Mouse (Mus musculus): ENCODE measurements at regions not wholly inside any gene's neighbourhood (a gene's known extent, or its start where the extent isn't known, plus 50 kb on each side); places are given as distances from the start of the nearest gene placed in this dataset.

DNA sequence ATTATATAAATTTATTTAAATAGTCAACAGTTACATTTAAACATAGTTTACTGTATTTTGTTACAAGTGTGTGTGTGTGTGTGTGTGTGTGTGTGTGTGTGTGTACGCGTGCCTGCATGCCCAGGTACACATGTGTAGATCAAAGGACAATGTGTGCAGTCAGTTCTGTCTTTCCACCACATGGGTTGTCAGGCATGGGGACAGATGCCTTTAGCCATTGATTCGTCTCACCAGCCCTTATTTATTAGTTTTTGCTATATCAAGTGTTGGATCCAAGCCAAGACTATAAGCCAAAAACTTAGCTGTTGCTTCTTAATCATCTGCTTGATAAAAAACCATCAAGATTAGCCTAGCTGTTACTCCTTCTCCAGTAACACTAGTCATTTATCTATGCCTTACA, 280.7 kb downstream of the Ets1 start:
- H3K4me2 ChIP-seq (ENCODE audit: insufficient read depth, low read depth, poor library complexity, severe bottlenecking) = no peak overlapping the region
- H3K27me3 ChIP-seq (replicated peaks) = no peaks in the 10 kb centered on the region
- H3K27ac ChIP-seq (ENCODE audit: insufficient read depth, low read depth) = no peak overlapping the region
- H3K9ac ChIP-seq (ENCODE audit: insufficient read depth, low read depth) = no peak overlapping the region
- no peak for DNase-seq (ENCODE audit: extremely low read depth)
- H3K36me3 ChIP-seq (replicated peaks in 1 of 2; ENCODE audit: control insufficient read depth in 1 of 2, insufficient read depth in 1 of 2, low read length in 1 of 2) = no peaks in the 10 kb centered on the region
- no peaks in the 10 kb centered on the region for H3K9me3 ChIP-seq (replicated peaks; ENCODE audit: low read length)
- dilution Hi-C loops (cut with MboI; ENCODE audit: extremely low pct_ligation_motif_present, extremely low pct_unique_long_range_greater_than_20kb, low sequenced_read_pairs) = no loop called here
- H3K4me3 ChIP-seq (replicated peaks in 1 of 3; ENCODE audit: low read depth in 2 of 3, low read length in 2 of 3, poor library complexity in 1 of 3) = no peak overlapping the region
- in situ Hi-C loops (cut with MboI; ENCODE audit: low pct_ligation_motif_present, low pct_unique_long_range_greater_than_20kb, low sequenced_read_pairs) = no loop called here
- TF ChIP-seq SMC3 (IDR thresholded peaks at IDR 0.05; ENCODE audit: low read depth, low read length) (no peak), MXI1 (IDR thresholded peaks at IDR 0.05; ENCODE audit: low read depth, low read length) (no peak), RAD21 (IDR thresholded peaks at IDR 0.05; ENCODE audit: low read depth, low read length) (no peak), ELF1 (IDR thresholded peaks at IDR 0.05; ENCODE audit: low read depth, low read length) (no peak), MAZ (IDR thresholded peaks at IDR 0.05; ENCODE audit: low read depth, low read length) (no peak), RCOR1 (conservative IDR thresholded peaks at IDR 0.05; ENCODE audit: low read depth, low read length) (no peak), MYC (IDR thresholded peaks at IDR 0.05; ENCODE audit: low read depth, low read length) (no peak), JUND (conservative IDR thresholded peaks at IDR 0.05; ENCODE audit: low read depth, low read length) (no peak), BHLHE40 (IDR thresholded peaks at IDR 0.05; ENCODE audit: low read depth, low read length) (no peak), ZKSCAN1 (IDR thresholded peaks at IDR 0.05; ENCODE audit: borderline replicate concordance, low read depth, low read length) (no peak), HCFC1 (IDR thresholded peaks at IDR 0.05; ENCODE audit: low read depth, low read length) (no peak), ZC3H11A (IDR thresholded peaks at IDR 0.05; ENCODE audit: low read depth, low read length) (no peak)
- H3K79me2 ChIP-seq (replicated peaks; ENCODE audit: control insufficient read depth, extremely low read depth, insufficient read depth, poor library complexity, severe bottlenecking) = no peaks in the 10 kb centered on the region
- H3K4me1 ChIP-seq (ENCODE audit: control insufficient read depth in 1 of 2, insufficient read depth in 2 of 2) = peaks cover 8 to 28% of the 10 kb centered on the region in 2 experiments

DNA sequence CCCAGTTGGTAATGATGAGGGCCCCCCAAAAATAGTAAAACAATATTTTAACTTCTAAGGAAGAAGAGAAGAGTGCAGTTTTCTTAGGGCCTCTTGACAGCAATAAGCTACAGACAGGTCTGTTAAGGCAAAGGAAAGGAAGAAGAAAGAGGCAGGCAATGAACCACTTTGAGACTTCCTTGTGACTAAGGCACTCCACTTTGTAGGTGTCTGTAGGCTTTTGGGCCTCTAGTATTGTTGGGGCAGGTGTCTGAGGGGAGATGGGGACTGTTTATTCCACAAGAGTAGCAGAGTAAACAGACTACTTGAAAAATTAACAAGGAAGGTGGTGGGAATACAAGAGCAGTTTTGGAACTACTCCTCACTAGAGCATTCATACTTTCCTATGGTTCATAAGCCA, 287.9 kb downstream of the Ets1 start:
- Histone ChIP-seq H3K79me2 (replicated peaks; ENCODE audit: control insufficient read depth, extremely low read depth, insufficient read depth, poor library complexity, severe bottlenecking) (no peaks in the 10 kb centered on the region), H3K27ac (ENCODE audit: insufficient read depth, low read depth) (no peak overlapping the region), H3K9ac (ENCODE audit: insufficient read depth, low read depth) (no peak overlapping the region), H3K9me3 (replicated peaks; ENCODE audit: low read length) (no peaks in the 10 kb centered on the region), H3K27me3 (replicated peaks) (no peaks in the 10 kb centered on the region), H3K36me3 (replicated peaks in 1 of 2; ENCODE audit: control insufficient read depth in 1 of 2, insufficient read depth in 1 of 2, low read length in 1 of 2) (no peaks in the 10 kb centered on the region), H3K4me1 (ENCODE audit: control insufficient read depth in 1 of 2, insufficient read depth in 2 of 2) (no peaks in the 10 kb centered on the region), H3K4me3 (replicated peaks in 1 of 3; ENCODE audit: low read depth in 2 of 3, low read length in 2 of 3, poor library complexity in 1 of 3) (no peak overlapping the region), H3K4me2 (ENCODE audit: insufficient read depth, low read depth, poor library complexity, severe bottlenecking) (no peak overlapping the region)
- dilution Hi-C loops (cut with MboI; ENCODE audit: extremely low pct_ligation_motif_present, extremely low pct_unique_long_range_greater_than_20kb, low sequenced_read_pairs) = no loop called here
- in situ Hi-C loops (cut with MboI; ENCODE audit: low pct_ligation_motif_present, low pct_unique_long_range_greater_than_20kb, low sequenced_read_pairs) = no loop called here
- TF ChIP-seq ETS1 (conservative IDR thresholded peaks at IDR 0.05; ENCODE audit: low read depth, low read length) (no peak), NRF1 (IDR thresholded peaks at IDR 0.05; ENCODE audit: low read depth, low read length) (no peak), JUN (IDR thresholded peaks at IDR 0.05; ENCODE audit: insufficient read depth, low read depth, low read length) (no peak), NELFE (IDR thresholded peaks at IDR 0.05; ENCODE audit: low read depth, low read length) (no peak), KAT2A (IDR thresholded peaks at IDR 0.05; ENCODE audit: insufficient replicate concordance, low read length) (no peak), BHLHE40 (IDR thresholded peaks at IDR 0.05; ENCODE audit: low read depth, low read length) (no peak), USF2 (conservative IDR thresholded peaks at IDR 0.05; ENCODE audit: low read depth, low read length) (no peak), ELF1 (IDR thresholded peaks at IDR 0.05; ENCODE audit: low read depth, low read length) (no peak), HCFC1 (IDR thresholded peaks at IDR 0.05; ENCODE audit: low read depth, low read length) (no peak), ZKSCAN1 (IDR thresholded peaks at IDR 0.05; ENCODE audit: borderline replicate concordance, low read depth, low read length) (no peak), TCF12 (IDR thresholded peaks at IDR 0.05; ENCODE audit: low read depth, low read length) (no peak), RAD21 (IDR thresholded peaks at IDR 0.05; ENCODE audit: low read depth, low read length) (no peak), ZC3H11A (IDR thresholded peaks at IDR 0.05; ENCODE audit: low read depth, low read length) (no peak), SMC3 (IDR thresholded peaks at IDR 0.05; ENCODE audit: low read depth, low read length) (no peak), SIN3A (IDR thresholded peaks at IDR 0.05; ENCODE audit: low read length) (no peak), MYC (IDR thresholded peaks at IDR 0.05; ENCODE audit: low read depth, low read length) (no peak), CHD2 (IDR thresholded peaks at IDR 0.05; ENCODE audit: low read length) (no peak), E2F4 (IDR thresholded peaks at IDR 0.05; ENCODE audit: insufficient replicate concordance, low read depth, low read length) (no peak)
- DNase-seq (ENCODE audit: extremely low read depth) = no peak
